Mouse (Mus musculus): ENCODE results near the gene BC061237.
"Not testable (repeated sequence)": the region's sequence is repeated elsewhere in the genome, so short reads cannot be mapped to it uniquely, and the experiment has no call there.

Gene BC061237

DNA sequence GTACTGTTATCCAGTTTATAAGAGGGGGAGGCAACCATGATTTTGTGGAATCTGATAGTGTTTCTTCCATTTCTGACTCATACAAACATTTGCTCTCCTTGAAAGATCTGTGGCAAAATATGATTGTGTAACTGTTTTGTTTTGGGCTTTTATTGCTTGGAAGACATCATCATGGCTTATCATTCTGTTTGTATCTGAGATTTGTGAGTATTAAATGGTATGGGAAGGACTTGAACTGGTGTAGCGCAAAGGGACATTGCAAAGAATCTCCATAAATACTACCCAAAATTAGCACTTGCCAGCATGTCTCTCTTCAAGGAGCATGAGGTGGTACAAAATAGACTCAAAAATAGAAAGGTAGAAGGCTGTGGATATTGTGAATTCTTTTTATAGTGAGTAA, at the start of gene BC061237:
Gene BC061237 (plus strand): TSS at position 301 of the 400 bp plus-strand sequence.
- DNase-seq (ENCODE audit: low read depth, low spot score) = not testable (repeated sequence)

DNA sequence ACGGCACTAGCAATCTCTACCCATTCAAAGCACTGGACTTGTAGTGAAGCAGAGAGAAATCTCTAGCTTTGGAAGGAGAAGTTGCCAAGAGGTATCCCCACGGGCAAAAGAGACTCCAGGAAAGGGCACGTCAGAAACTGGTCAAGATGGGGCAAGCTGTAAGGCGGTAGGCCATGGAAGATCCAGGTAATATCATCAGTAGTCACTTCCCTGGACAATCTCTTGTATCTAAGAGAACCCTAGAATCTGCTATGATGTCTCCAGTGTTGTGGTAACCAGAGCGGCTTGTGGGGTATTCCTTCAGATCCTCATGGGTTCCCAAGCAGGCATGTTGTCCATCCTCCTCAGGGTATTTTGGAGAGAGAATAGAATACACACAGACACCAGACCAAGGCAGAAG, 25.7 kb downstream of the BC061237 start, which contains the start of gene Gm17093:
Gene Gm17093 (plus strand): TSS at position 301 of the 400 bp plus-strand sequence.
- DNase-seq (ENCODE audit: low read depth, low spot score) = not testable (repeated sequence)

DNA sequence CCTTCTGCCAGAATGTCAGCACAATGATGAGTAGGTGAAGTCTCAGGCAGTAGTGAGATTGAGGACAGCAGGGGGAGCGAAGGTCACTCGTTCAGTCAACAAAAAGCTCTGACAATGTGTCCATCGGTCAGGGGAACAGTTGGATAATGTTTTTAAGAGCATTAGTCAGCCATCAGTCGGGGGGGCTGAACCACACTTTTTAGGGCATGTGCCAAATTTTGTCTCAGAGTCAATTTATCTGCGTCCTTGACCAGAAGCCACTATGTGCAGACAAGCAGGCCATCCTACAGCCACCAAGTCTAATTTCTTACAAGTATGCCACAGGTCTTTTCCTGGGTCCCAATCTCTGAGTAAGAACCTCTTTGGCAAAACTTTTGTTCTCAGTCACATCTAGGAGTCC, 55.7 kb downstream of the BC061237 start:
- DNase-seq (ENCODE audit: low read depth, low spot score) = not testable (repeated sequence)
